Mouse (Mus musculus): ENCODE measurements around the gene Gm44579. TPM values are rescaled to one million over a fixed set of nuclear protein-coding genes. Genes with fewer than 3 reads are reported as not detected.

The Gm44579 gene
- not detected in 2 replicates for polyA plus RNA-seq (2015; fragmentation: Nextera tagmentation; extraction: Ambion mirVana)

DNA sequence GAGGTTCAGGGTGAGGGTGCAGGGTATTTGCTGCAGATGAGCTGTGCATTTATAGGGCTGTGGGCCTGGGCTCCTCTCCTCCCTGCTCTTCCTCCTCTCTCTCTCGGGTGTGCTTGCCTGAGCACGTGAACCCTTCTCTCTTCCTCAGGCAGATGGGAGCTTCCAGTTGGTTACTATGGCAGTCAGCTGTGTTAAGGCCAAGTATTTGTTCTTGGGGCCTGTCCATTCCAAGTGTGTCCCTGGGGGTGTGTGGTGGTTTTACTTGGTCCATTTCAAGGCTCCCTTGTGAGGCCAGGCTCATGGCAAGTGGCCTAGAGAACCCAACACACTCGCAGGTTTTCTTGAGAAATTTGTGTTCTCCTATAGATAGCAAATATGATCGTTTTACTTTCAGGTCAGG, at the start of gene Gm44579, which contains the start of gene Olfr287:
Gm44579 (minus strand) TSS at position 101 of the 400 bp plus-strand sequence.
Olfr287 (minus strand) TSS at position 180 of the 400 bp plus-strand sequence.

DNA sequence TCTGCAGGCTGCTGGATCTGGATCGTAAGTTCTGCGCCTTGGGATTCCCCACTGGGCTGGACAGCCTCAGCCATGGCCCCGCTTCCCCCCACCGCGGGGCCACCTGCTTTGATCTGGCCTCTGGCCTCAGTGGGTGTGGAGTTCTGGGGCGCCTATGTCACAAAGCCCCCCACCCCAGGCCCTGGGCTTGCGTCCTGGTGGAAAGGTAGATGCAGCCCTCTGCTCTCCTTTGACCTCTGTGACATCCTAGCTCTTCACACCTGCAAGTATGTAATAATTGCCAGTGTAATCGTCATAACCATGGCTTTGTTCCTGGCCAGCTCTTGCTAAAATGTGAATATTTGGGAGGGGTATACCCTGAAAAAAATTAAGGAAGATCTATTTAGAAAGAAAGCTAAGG, 36.4 kb upstream of the Gm44579 start, which contains the start of gene H1fnt:
H1fnt (minus strand) TSS at position 101 of the 400 bp plus-strand sequence.

DNA sequence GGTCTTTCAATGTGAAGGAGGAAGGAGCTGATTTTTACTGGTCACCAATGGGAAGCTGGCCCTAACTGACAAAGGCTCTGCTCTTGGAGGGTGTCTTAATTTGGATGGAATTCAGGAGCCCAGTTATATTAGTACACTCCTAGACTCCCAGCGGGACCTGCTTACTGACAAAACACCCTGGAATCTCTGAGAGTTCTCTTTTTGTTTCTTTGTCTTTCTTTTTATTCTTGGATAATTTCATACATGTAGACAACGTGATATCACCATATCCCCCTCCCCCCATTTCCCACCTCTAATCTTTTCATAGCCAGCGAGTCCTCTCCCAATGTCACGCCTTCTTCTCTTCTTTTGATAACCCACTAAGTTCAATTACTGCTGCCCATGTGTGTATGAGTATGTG, 13.6 kb upstream of the Gm44579 start, which contains the start of gene Olfr286:
Olfr286 (minus strand) TSS at position 101 of the 400 bp plus-strand sequence.

DNA sequence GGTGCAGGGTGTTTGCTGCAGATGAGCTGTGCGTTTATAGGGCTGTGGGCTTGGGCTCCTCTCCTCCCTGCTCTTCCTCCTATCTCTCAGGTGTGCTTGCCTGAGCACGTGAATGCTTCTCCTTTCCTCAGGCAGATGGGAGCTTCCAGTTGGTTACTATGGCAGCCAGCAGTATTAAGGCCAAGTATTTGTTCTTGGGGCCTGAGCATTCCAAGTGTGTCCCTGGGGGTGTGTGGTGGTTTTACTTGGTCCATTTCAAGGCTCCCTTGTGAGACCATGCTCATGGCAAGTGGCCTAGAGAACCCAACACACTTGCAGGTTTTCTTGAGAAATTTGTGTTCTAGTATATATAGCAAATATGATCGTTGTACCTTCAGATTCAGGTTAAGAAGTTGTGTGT, 25.3 kb downstream of the Gm44579 start, which contains the start of gene Olfr288:
Olfr288 (minus strand) TSS at position 101 of the 400 bp plus-strand sequence.

DNA sequence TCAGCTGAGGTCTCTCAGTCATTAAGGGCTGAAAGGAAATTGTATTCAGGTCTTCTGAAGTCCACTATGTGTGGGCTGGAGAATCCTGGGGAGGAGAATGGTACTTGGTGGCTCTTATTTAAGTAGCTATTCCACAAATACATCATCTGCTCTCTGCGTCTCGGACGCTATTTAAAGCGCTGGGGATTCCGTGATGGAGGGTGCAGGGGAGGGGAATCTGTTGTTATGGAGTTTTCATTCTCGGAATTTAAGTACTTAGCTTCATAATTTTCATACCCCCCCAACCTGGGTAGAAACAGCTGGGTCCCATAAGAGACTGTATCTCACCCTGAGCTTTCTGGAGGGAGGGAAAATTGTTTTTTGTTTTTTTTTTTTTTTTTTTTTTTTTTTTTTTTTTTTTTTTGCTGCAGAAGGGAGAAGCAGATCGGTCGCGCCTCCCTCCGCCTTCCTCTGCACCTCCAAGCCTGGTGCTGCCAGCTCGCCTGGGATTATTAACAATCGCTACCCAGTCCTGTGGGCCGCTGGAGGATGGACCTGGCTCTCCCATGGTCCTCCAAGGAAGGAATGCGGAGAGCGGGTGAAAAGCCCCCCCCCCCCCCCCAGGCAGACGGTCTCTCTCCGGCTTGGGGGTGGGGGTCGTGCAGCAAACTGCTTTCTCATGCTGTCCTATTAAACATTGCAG, 53.7 kb downstream of the Gm44579 start, which contains the start of gene Ccdc184:
Ccdc184 (plus strand) TSS at position 196 of the 682 bp plus-strand sequence.

DNA sequence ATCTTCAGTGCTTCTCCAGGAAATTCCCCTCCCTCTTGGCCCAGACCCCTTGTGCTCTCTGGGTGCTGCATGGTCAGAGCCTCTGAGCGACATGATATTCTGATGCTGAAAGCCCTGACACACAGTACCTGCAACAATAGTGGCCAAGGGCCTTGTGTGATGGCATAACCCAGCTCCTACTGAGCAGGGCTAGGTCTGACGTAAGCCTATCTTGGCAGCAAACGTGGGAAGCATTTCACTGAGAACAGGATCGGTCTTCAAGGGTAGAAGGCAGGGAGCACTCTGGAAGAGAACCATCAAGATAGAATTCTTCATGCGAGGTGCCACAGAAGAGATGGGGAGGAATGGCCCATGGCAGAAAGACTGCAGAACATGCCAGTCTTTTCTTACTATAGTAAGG, 55.3 kb downstream of the Gm44579 start, which contains the start of gene Asb8:
Asb8 (minus strand) TSS at position 101 of the 400 bp plus-strand sequence.

Other genes with a start within 250 kb of the Gm44579 start
- 0.24 and 0.35 TPM in 2 replicates for gene Col2a1, start 216.3 kb downstream of the Gm44579 start, polyA plus RNA-seq (2015; fragmentation: Nextera tagmentation; extraction: Ambion mirVana)
- 32.0 and 34.6 TPM in 2 replicates for gene Pfkm, start 128.4 kb downstream of the Gm44579 start, polyA plus RNA-seq (2015; fragmentation: Nextera tagmentation; extraction: Ambion mirVana)
- 13.6 and 15.7 TPM in 2 replicates for gene Senp1, start 127.2 kb downstream of the Gm44579 start, polyA plus RNA-seq (2015; fragmentation: Nextera tagmentation; extraction: Ambion mirVana)
- 55.6 and 56.9 TPM in 2 replicates for gene Asb8, start 55.4 kb downstream of the Gm44579 start, polyA plus RNA-seq (2015; fragmentation: Nextera tagmentation; extraction: Ambion mirVana)
- 0.98 and 1.1 TPM in 2 replicates for gene Ccdc184, start 53.8 kb downstream of the Gm44579 start, polyA plus RNA-seq (2015; fragmentation: Nextera tagmentation; extraction: Ambion mirVana)
- not detected in 2 replicates for gene Olfr288, start 25.4 kb downstream of the Gm44579 start, polyA plus RNA-seq (2015; fragmentation: Nextera tagmentation; extraction: Ambion mirVana)
- gene Olfr287, start 79 bp upstream of the Gm44579 start, polyA plus RNA-seq (2015; fragmentation: Nextera tagmentation; extraction: Ambion mirVana): not detected in 2 replicates
- gene Olfr286, start 13.5 kb upstream of the Gm44579 start, polyA plus RNA-seq (2015; fragmentation: Nextera tagmentation; extraction: Ambion mirVana): not detected in 2 replicates
- gene H1fnt, start 36.3 kb upstream of the Gm44579 start, polyA plus RNA-seq (2015; fragmentation: Nextera tagmentation; extraction: Ambion mirVana): not detected in 2 replicates
- gene Zfp641, start 75.2 kb upstream of the Gm44579 start, polyA plus RNA-seq (2015; fragmentation: Nextera tagmentation; extraction: Ambion mirVana): 1.3 and 1.5 TPM in 2 replicates
- not detected in 2 replicates for gene Olfr285, start 96.4 kb upstream of the Gm44579 start, polyA plus RNA-seq (2015; fragmentation: Nextera tagmentation; extraction: Ambion mirVana)
- not detected in 2 replicates for gene Olfr284, start 120.0 kb upstream of the Gm44579 start, polyA plus RNA-seq (2015; fragmentation: Nextera tagmentation; extraction: Ambion mirVana)
- not detected in 2 replicates for gene Olfr283, start 160.0 kb upstream of the Gm44579 start, polyA plus RNA-seq (2015; fragmentation: Nextera tagmentation; extraction: Ambion mirVana)
- gene Olfr282, start 210.2 kb upstream of the Gm44579 start, polyA plus RNA-seq (2015; fragmentation: Nextera tagmentation; extraction: Ambion mirVana): not detected in 2 replicates
- not detected in 2 replicates for gene Olfr281, start 231.6 kb upstream of the Gm44579 start, polyA plus RNA-seq (2015; fragmentation: Nextera tagmentation; extraction: Ambion mirVana)
- gene OR5BS1P, start 248.9 kb upstream of the Gm44579 start, polyA plus RNA-seq (2015; fragmentation: Nextera tagmentation; extraction: Ambion mirVana): not detected in 2 replicates

Data from urinary bladder, postnatal 0 days (tissue).